ENCODE assay signal across 10 mouse cellular contexts in the genomic region with DNA sequence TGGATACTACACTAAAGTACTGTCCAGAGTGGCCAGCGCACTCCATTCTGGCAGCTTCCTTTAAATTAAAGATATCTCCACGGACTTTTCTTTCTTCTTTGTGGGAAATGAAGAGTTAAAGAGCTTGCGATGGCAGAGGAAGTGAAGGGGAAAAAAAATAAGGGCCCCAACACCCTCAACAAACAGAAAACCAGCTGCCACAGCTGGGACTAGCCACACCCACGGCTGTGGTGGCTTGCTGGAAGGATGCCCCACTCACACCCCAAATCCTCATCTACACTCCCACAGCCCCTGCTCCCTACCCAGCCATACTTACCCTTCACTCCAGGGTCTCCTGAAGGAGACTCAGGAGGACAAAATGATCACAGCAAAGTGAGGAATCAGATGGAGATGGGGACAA. TPM values are rescaled to one million over a fixed set of nuclear protein-coding genes. Genes with fewer than 3 reads are reported as not detected.
DNase-seq lines count a peak whose midpoint lies in the region; ATAC-seq and TF ChIP-seq lines count a peak whose summit lies in the region.
"Had no signal": no experiment of that assay in that cellular context is flagged by ENCODE, and none has a peak within 500 bp of the region (broad histone marks: within the 10 kb centered on the region; RNA-seq: fewer than 3 reads in every experiment).

No protein-coding gene starts in this region.

- ATAC-seq in granulocyte monocyte progenitor cell, adult 5-6 weeks (replicated peaks; ENCODE audit: poor library complexity, severe bottlenecking): peak; percentile 42
- ATAC-seq in liver, postnatal 0 days: no peak

- 25% methylated on average over 4 of the region's 4 CpGs for WGBS in liver, postnatal 0 days (ENCODE audit: insufficient replicate concordance)

- H3K27me3 ChIP-seq in myocyte (ENCODE audit: control insufficient read depth, insufficient read depth, insufficient read length): no peaks in the 10 kb centered on the region
- no peaks in the 10 kb centered on the region for H3K27me3 ChIP-seq in liver, postnatal 0 days (ENCODE audit: insufficient read depth, low read length)

- no peak for TF ChIP-seq EP300 in liver, postnatal 0 days (IDR thresholded peaks at IDR 0.05; ENCODE audit: low read depth)

- no peak overlapping the region for H3ac ChIP-seq in myocyte (ENCODE audit: control insufficient read depth, insufficient read length)

- peak overlapping the region; percentile 50 for H3K4me2 ChIP-seq in myocyte (ENCODE audit: low read depth)
- H3K4me2 ChIP-seq in liver, postnatal 0 days (ENCODE audit: low read depth, low read length): no peak overlapping the region

- H3K36me3 ChIP-seq in myocyte (ENCODE audit: control insufficient read depth, insufficient read depth): no peaks in the 10 kb centered on the region
- H3K36me3 ChIP-seq in liver, postnatal 0 days (replicated peaks; ENCODE audit: insufficient read depth, low read length): no peaks in the 10 kb centered on the region

- H3K4me1 ChIP-seq in liver, postnatal 0 days (ENCODE audit: insufficient read depth): peaks cover 25% of the 10 kb centered on the region

- no peak for TF ChIP-seq CTCF in liver, postnatal 0 days (IDR thresholded peaks at IDR 0.05; ENCODE audit: low read depth)

- TF ChIP-seq POLR2A in myocyte (IDR thresholded peaks at IDR 0.05; ENCODE audit: insufficient read length, low read depth): no peak

- H3K27ac ChIP-seq in liver, postnatal 0 days (ENCODE audit: low read depth): no peak overlapping the region

- peak; percentile 53 for DNase-seq in 416B (ENCODE audit: low read depth)
- DNase-seq in A20 (ENCODE audit: low read depth, low spot score): peak; percentile 64
- no peak for DNase-seq in layer of hippocampus, postnatal 10 days (ENCODE audit: low spot score in 2 of 2)
- DNase-seq in urinary bladder, postnatal 4 days (ENCODE audit: low spot score in 2 of 2): no peak
- DNase-seq in kidney, postnatal 14 days: no peak
- no peak for DNase-seq in liver, postnatal 0 days
- DNase-seq: cerebellum, postnatal 14 days; kidney, postnatal 4 days had no signal

- H3K4me3 ChIP-seq in myocyte: no peak overlapping the region
- no peak overlapping the region for H3K4me3 ChIP-seq in liver, postnatal 0 days (ENCODE audit: low read depth, low read length)

- H3K9ac ChIP-seq in liver, postnatal 0 days (replicated peaks): no peak overlapping the region

- no peaks in the 10 kb centered on the region for H3K79me2 ChIP-seq in myocyte (ENCODE audit: control insufficient read depth, insufficient read depth)

- no peaks in the 10 kb centered on the region for H3K9me3 ChIP-seq in liver, postnatal 0 days (ENCODE audit: low read length)

TF ChIP-seq in myocyte, 11 proteins besides CTCF, POLR2A, EP300 and RAD21:
- TF ChIP-seq POLR2AphosphoS2 (IDR thresholded peaks at IDR 0.05; ENCODE audit: insufficient read length, low read depth): no peak
- TF ChIP-seq MYOD1 (IDR thresholded peaks at IDR 0.05; ENCODE audit: control insufficient read depth in 1 of 3, insufficient read length in 2 of 3, low read depth in 2 of 3): peak; percentile 45 to 91 (median 65)
- TF ChIP-seq REST (IDR thresholded peaks at IDR 0.05; ENCODE audit: insufficient read depth, insufficient read length): no peak
- TF ChIP-seq E2F4 (IDR thresholded peaks at IDR 0.05; ENCODE audit: insufficient read depth): no peak
- no peak for TF ChIP-seq MAX (IDR thresholded peaks at IDR 0.05; ENCODE audit: low read depth)
- peak; percentile 68 for TF ChIP-seq TCF12 (IDR thresholded peaks at IDR 0.05; ENCODE audit: insufficient read depth, poor library complexity, severe bottlenecking)
- peak; percentile 47 for TF ChIP-seq TCF3 (IDR thresholded peaks at IDR 0.05; ENCODE audit: insufficient read length, low read depth)
- TF ChIP-seq MYOG (IDR thresholded peaks at IDR 0.05; ENCODE audit: control insufficient read depth in 1 of 3, insufficient read depth in 1 of 3, insufficient read length in 2 of 3, low read depth in 2 of 3): peak; percentile 74 to 89 (median 76)

RNA-seq across cellular contexts. Expression of a gene that starts 7.9 kb away (rescaled TPM):
- 259 and 298 TPM in 2 replicates for total RNA-seq in granulocyte monocyte progenitor cell, adult 5-6 weeks (2014; fragmentation: Nextera tagmentation)
- 338 and 368 TPM in 2 replicates for total RNA-seq in granulocyte monocyte progenitor cell, adult 5-6 weeks (2017)
- polyA plus RNA-seq in myocyte (2012; fragmentation: generic; extraction: Trizol): 159 TPM
- total RNA-seq in layer of hippocampus, postnatal 10 days (2021): 10 to 100 TPM; 60.9 to 67.7 TPM
- 183 and 184 TPM in 2 replicates for polyA plus RNA-seq in liver, postnatal 0 days (2015; fragmentation: Nextera tagmentation; extraction: Ambion mirVana)

Comparison
In these comparisons a context has a peak if more than half of its experiments do, and no peak if none do; other contexts are left out.
1. DNase-seq: peak in 416B (single experiment) and A20 (single experiment); none in layer of hippocampus, postnatal 10 days (0 of 2), urinary bladder, postnatal 4 days (0 of 2), kidney, postnatal 14 days (single experiment) and liver, postnatal 0 days (single experiment).